Mouse (Mus musculus): ENCODE measurements around the gene Nufip2. TPM values are rescaled to one million over a fixed set of nuclear protein-coding genes. Genes with fewer than 3 reads are reported as not detected.
A peak's percentile ranks its signal among the peaks of the same experiment; 100 is the strongest.

Nufip2 gene
- total and polyA plus RNA-seq, 3 experiments = 22.3 to 113 (median 94.0) TPM

- Histone ChIP-seq H3K36me3 (replicated peaks) (peaks cover 81% of the 10 kb centered on the region), H3K4me1 (ENCODE audit: insufficient read depth, low read depth, low read length) (peaks cover 49% of the 10 kb centered on the region)
- DNase-seq (ENCODE audit: low spot score) = no peak
These were observed 93.3 kb downstream of the Nufip2 start for GRCm38 (mm10) chr11:77779240-77779639.

DNA sequence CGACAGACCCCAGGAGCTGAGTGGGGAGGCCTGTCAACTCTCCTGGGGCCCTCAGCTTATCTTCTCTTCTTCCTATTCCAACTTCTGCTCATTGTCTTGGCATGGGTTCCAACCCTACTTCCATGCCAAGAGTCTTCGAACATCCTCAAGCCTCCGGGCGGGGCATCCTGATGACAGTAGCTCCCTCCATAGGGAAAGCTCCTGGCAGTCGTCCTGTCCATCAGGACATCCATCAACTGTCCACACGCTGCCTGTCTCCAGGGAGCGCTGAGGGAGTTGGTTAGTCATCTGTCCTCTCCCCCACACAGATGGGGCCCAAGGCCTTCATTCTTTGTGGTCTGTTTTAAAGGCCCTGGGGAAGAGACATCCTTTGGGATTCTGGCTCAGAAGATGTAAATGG lies 95.1 kb downstream of the Nufip2 start:
- no peak for DNase-seq (ENCODE audit: low spot score)
- Histone ChIP-seq H3K27me3 (ENCODE audit: insufficient read depth, low read length) (no peaks in the 10 kb centered on the region), H3K36me3 (replicated peaks) (peaks cover 89% of the 10 kb centered on the region), H3K4me1 (ENCODE audit: insufficient read depth, low read depth, low read length) (peaks cover 61% of the 10 kb centered on the region), H3K4me3 (ENCODE audit: low read depth, low read length) (no peak overlapping the region), H3K9me3 (replicated peaks) (no peaks in the 10 kb centered on the region)
- no peak for ATAC-seq (ENCODE audit: extremely low read depth, insufficient number of reproducible peaks, low FRiP score, poor library complexity, severe bottlenecking)
- no peak for TF ChIP-seq GATA2 (IDR thresholded peaks at IDR 0.05; ENCODE audit: borderline replicate concordance, low read depth, low read length)
- TF ChIP-seq GATA1 (IDR thresholded peaks at IDR 0.05; ENCODE audit: borderline replicate concordance, low read length) = no peak
- no peak for TF ChIP-seq TAL1 (conservative IDR thresholded peaks at IDR 0.05; ENCODE audit: low read depth, low read length)
- no peak for TF ChIP-seq CTCF (IDR thresholded peaks at IDR 0.05; ENCODE audit: low read depth, low read length)
- TF ChIP-seq POLR2AphosphoS5 (IDR thresholded peaks at IDR 0.05; ENCODE audit: insufficient replicate concordance, low read depth, low read length) = no peak

More at GRCm38 (mm10) chr11:77779240-77779639, 93.3 kb downstream of the Nufip2 start:
- H3K27me3 ChIP-seq (ENCODE audit: insufficient read depth, low read length) = no peaks in the 10 kb centered on the region
- TF ChIP-seq GATA1 (IDR thresholded peaks at IDR 0.05; ENCODE audit: borderline replicate concordance, low read length) = no peak
- no peak for TF ChIP-seq GATA2 (IDR thresholded peaks at IDR 0.05; ENCODE audit: borderline replicate concordance, low read depth, low read length)
- TF ChIP-seq TAL1 (conservative IDR thresholded peaks at IDR 0.05; ENCODE audit: low read depth, low read length) = no peak
- no peak for TF ChIP-seq POLR2AphosphoS5 (IDR thresholded peaks at IDR 0.05; ENCODE audit: insufficient replicate concordance, low read depth, low read length)
- TF ChIP-seq CTCF (IDR thresholded peaks at IDR 0.05; ENCODE audit: low read depth, low read length) = no peak
- ATAC-seq (ENCODE audit: extremely low read depth, insufficient number of reproducible peaks, low FRiP score, poor library complexity, severe bottlenecking) = no peak
- H3K4me3 ChIP-seq (ENCODE audit: low read depth, low read length) = no peak overlapping the region
- H3K9me3 ChIP-seq (replicated peaks) = no peaks in the 10 kb centered on the region

GRCm38 (mm10) chr11:77782104-77782815 lies 96.3 kb downstream of the Nufip2 start:
- Histone ChIP-seq H3K36me3 (replicated peaks) (peaks cover 87% of the 10 kb centered on the region), H3K9me3 (replicated peaks) (no peaks in the 10 kb centered on the region), H3K4me3 (ENCODE audit: low read depth, low read length) (no peak overlapping the region), H3K27me3 (ENCODE audit: insufficient read depth, low read length) (no peaks in the 10 kb centered on the region), H3K4me1 (ENCODE audit: insufficient read depth, low read depth, low read length) (peaks cover 69% of the 10 kb centered on the region)
- ATAC-seq (ENCODE audit: extremely low read depth, insufficient number of reproducible peaks, low FRiP score, poor library complexity, severe bottlenecking) = no peak
- no peak for DNase-seq (ENCODE audit: low spot score)
- TF ChIP-seq CTCF (IDR thresholded peaks at IDR 0.05; ENCODE audit: low read depth, low read length) = no peak
- no peak for TF ChIP-seq GATA2 (IDR thresholded peaks at IDR 0.05; ENCODE audit: borderline replicate concordance, low read depth, low read length)
- TF ChIP-seq GATA1 (IDR thresholded peaks at IDR 0.05; ENCODE audit: borderline replicate concordance, low read length) = no peak
- no peak for TF ChIP-seq POLR2AphosphoS5 (IDR thresholded peaks at IDR 0.05; ENCODE audit: insufficient replicate concordance, low read depth, low read length)
- TF ChIP-seq TAL1 (conservative IDR thresholded peaks at IDR 0.05; ENCODE audit: low read depth, low read length) = no peak

GRCm38 (mm10) chr11:77783211-77783746 lies 97.3 kb downstream of the Nufip2 start:
- Histone ChIP-seq H3K9me3 (replicated peaks) (no peaks in the 10 kb centered on the region), H3K36me3 (replicated peaks) (peaks cover 85% of the 10 kb centered on the region), H3K4me1 (ENCODE audit: insufficient read depth, low read depth, low read length) (peaks cover 79% of the 10 kb centered on the region), H3K4me3 (ENCODE audit: low read depth, low read length) (peak overlapping the region; percentile 65), H3K27me3 (ENCODE audit: insufficient read depth, low read length) (no peaks in the 10 kb centered on the region)
- DNase-seq (ENCODE audit: low spot score) (peak; percentile 37), ATAC-seq (ENCODE audit: extremely low read depth, insufficient number of reproducible peaks, low FRiP score, poor library complexity, severe bottlenecking) (no peak)
- TF ChIP-seq CTCF (IDR thresholded peaks at IDR 0.05; ENCODE audit: low read depth, low read length) (no peak), TAL1 (conservative IDR thresholded peaks at IDR 0.05; ENCODE audit: low read depth, low read length) (no peak), GATA2 (IDR thresholded peaks at IDR 0.05; ENCODE audit: borderline replicate concordance, low read depth, low read length) (no peak), GATA1 (IDR thresholded peaks at IDR 0.05; ENCODE audit: borderline replicate concordance, low read length) (no peak), POLR2AphosphoS5 (IDR thresholded peaks at IDR 0.05; ENCODE audit: insufficient replicate concordance, low read depth, low read length) (no peak)

GRCm38 (mm10) chr11:77783747-77784646 lies 98.0 kb downstream of the Nufip2 start:
- Histone ChIP-seq H3K4me3 (ENCODE audit: low read depth, low read length) (peak overlapping the region; percentile 65; the same call in 1 of the 2 replicates), H3K27me3 (ENCODE audit: insufficient read depth, low read length) (no peaks in the 10 kb centered on the region), H3K4me1 (ENCODE audit: insufficient read depth, low read depth, low read length) (peaks cover 83% of the 10 kb centered on the region), H3K36me3 (replicated peaks) (peaks cover 79% of the 10 kb centered on the region), H3K9me3 (replicated peaks) (no peaks in the 10 kb centered on the region)
- ATAC-seq (ENCODE audit: extremely low read depth, insufficient number of reproducible peaks, low FRiP score, poor library complexity, severe bottlenecking) (0 out of 2 replicates have a peak, but pooled peaks have one; percentile 7), DNase-seq (ENCODE audit: low spot score) (peak; percentile 50)
- no peak for TF ChIP-seq TAL1 (conservative IDR thresholded peaks at IDR 0.05; ENCODE audit: low read depth, low read length)
- no peak for TF ChIP-seq GATA2 (IDR thresholded peaks at IDR 0.05; ENCODE audit: borderline replicate concordance, low read depth, low read length)
- TF ChIP-seq GATA1 (IDR thresholded peaks at IDR 0.05; ENCODE audit: borderline replicate concordance, low read length) = no peak
- TF ChIP-seq CTCF (IDR thresholded peaks at IDR 0.05; ENCODE audit: low read depth, low read length) = 0 out of 2 replicates have a peak, but pooled peaks have one; percentile 12
- no peak for TF ChIP-seq POLR2AphosphoS5 (IDR thresholded peaks at IDR 0.05; ENCODE audit: insufficient replicate concordance, low read depth, low read length)

Data from G1E (cell line).